Mouse (Mus musculus) urinary bladder, adult 18-20 months (tissue): ENCODE results near the gene Katna1.

Experiments used
- DNase-seq, 2 experiments: peaks; one replicate each; pipeline ENCODE4 v3.0.0; 2022; ENCODE audit warnings: low spot score in 2 of 2, mixed read lengths in 2 of 2

Gene Katna1

DNA sequence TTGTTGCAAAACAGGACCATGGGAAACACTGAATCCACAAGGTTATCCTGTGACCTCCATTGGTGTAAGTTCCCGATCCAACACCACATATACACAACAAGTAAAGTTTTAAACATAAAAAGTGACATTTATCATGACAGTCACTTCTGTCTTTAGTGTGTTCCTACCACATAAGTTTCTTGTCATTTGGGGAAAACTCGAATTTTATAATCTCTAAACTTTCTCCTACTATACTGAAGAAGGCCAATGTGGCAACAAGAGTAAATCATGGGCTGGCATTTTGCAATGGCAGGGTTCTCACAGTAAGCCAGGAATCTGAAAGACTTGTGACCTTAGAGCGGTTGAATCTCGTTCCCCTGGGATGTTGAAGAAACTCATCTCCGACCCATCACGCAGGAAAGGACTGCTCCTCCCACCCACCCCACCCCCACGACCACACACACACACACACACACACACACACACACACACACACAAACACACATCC lies 54.0 kb downstream of the Katna1 start:
- no peak for DNase-seq

DNA sequence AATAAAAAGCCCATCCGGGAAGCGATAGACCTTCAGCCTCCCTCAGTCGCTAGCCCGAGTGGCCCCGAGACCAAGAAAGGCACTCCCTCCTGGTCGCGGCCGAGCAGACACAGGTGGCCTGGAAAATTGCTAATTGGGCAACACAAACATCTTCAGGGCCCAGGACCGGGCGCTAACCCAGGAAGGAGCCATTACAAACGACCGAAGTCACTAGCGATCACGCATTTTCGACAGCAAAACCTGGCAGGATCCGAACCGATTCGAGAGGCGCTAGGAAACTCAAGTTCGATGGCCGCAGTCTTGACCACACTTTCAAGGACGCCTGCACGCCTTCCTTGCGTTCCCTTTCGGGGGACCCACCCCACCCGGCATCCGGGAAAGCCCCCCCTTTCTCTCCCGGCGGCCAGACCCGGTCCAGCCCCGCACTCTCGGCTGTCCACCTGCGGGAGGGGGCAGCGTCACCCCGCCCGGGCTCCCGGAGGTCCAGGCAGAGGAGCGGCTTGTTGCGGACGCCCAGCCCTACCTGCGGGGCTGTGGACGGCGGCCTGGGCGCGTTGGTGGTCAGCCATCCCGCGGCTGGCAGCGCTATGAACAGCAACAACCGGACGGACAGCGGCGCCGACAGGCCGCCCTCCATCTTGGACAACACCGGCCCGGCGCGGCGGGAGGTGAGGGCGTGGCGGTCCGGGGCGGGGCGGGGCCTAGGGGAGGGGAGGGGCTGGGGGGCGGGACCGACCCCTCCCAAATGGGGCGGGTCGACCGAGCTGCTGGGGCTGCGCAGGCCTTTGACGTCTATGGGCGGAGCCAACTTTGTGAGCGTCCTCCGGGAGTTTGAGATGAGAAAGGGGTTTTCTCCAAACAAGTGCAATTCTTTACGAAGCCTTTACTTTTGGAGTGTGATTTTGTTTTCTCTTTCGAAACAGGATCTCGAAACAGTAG lies 54.7 kb downstream of the Katna1 start:
- peak; percentile 76 to 83 for DNase-seq

DNA sequence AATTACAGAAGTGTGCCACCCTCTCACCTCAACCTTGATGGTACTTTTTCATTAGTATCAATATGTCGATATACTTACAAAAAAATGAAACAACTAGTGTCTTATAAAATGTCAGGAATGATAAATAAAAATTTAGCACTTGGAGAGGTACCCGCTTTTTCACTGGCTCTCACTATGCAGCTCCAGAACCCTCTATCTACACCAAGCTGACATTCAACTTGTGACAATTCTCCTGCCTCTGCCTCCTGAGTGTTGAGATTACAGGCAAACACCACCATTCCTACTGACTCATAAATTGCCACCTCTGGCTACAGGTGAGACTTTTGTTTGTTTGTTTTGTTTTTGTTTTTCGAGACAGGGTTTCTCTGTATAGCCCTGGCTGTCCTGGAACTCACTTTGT lies 55.4 kb downstream of the Katna1 start:
- DNase-seq, result no peak

DNA sequence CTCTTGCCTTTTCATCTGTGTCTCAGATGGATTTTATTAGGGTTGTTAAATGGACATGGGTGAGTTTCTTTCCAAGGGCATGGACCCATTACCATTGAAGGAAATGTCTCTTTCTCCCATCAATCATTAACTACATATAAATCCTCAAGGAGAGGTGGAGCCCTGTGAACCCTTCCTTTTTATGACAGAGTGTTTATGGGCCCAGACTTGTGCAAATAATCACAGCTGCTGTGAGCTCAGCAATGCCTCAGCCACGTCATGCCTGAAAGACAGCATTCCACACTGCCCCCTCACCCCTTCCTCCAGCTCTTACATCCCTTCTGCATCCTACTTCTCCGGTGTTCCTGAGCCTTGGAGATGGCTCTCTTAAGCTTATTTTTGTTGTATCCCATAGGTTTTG lies 61.5 kb downstream of the Katna1 start:
- no peak for DNase-seq

DNA sequence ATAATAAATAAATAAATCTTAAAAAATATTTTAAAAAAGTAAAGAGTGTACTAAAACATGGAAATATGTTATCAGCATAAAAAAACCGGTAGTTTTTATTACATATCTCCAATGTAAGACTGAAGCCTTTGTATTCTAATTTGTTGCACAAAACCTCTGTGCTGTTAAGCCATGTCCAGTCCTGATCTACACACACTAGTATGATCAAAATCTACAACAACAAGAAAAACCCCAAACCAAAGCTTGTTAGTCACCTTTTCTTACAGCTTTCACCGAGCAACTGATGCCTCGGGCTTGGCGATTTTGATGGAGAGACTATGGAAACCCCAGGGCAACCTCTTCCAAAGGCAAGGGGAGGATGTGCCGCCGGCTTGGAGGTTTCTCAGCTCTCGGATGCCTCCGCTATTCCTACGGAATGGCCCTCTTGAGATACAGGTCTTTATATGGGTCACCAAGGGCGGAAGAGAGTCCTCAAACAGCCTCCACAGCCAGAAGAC lies 66.5 kb downstream of the Katna1 start:
- no peak for DNase-seq

DNA sequence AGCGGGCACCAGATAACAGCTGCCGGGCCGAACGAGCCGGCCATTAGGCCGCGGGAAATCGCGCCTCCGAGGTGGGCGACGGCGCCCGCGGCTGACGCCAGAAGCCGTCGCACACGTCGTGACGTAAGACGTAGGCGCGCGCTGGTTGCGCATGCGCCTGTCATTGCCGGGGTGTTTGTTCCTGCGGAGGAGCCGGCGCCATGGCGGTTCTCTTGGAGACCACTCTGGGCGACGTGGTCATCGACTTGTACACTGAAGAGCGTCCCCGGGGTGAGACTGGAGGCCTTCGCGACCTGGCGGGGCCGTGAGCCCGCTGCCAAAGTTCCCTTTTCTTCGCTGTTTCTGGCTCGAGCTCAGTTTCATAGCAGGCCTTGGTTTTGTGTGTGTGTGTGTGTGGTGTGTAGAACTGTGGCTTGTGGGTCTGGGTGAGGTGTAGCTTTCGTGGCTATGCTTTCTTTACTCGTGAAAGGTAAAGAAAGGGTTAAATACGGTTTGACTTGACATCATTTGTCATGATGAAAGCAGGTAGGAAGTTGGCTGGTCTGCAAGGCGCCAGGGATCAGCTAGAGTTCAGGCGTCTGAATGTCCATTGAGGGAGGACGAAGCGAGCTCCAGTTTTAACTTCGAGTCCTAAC lies 67.1 kb downstream of the Katna1 start, which contains the start of the genes Ginm1 and Ppil4:
Gene Ginm1 (minus strand): TSS at position 74 of the 635 bp plus-strand sequence.
Gene Ppil4 (plus strand): TSS at position 141 of the 635 bp plus-strand sequence.
- peak; percentile 78 to 81 for DNase-seq

DNA sequence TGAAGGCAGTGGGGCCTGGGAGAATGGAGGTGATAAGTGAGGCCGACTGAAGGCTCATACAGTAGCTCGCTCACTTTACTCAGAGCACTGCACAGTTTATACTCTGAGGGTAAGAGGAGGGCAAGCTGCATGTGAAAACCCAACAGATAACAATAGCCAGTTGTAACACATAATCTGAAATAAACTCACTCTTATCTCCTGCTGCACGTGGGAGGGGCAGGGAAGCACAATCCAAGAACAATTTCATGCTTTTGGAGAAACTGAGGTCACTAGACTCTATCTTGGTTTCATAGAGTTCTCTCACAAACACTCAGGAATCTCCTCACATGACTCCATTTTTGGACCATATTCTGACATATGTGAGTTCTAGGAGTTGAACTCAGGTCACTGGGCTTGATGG lies 75.5 kb downstream of the Katna1 start:
- DNase-seq, result no peak

DNA sequence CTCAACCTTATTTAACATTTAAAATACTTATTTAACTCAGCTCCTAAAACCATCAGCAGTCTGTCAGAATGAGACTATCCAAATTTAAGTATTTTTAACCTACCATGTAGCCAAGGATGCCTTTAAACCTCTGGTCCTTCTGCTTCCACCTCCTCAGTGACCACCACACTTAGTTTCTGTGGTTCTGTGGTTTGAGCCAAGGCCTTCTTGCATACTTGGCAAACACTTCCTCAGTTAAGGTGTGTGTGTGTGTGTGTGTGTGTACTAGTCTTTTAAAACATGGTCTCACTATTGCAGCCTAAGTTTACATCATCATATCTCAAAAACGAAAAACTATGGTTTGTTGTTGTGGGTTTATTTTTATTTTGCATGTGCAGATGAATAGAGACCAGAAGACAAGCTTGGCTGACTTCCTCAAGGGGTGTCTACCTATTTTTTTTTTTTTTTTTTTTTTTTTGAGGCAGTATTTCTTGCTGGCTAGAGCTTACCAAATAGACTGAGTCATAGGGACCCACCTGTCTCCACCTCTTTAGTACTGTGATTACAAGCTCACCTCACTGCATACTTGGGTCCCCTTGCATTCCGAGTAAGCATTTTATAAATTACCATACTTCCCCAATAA lies 76.8 kb downstream of the Katna1 start:
- no peak for DNase-seq

DNA sequence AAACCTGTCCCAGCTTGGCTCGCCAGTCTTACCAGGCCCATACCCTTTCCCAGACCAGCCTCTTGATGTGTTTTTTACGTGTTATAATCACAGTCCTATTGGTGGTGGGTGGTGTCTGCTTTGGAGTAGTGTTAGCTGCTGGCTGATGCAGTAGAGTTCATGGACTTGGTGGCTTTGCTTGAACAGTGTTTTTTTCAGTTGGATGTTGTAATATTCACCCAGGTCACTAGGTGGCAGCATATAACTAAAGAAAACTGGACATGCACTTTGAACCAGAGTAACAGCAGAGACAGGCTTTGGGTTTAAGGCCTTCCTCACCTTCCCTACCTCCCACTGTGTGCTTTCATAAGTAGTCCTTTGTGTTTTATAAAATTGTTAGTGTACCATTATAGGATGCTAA lies 84.1 kb downstream of the Katna1 start:
- peak in 1 of 2 experiments; percentile 23 for DNase-seq
